Comparison of ENCODE assay signal across 23 mouse cellular contexts in genomic region chr6:33683533-33683932, GRCm38 (mm10).
A peak's percentile ranks its signal among the peaks of the same experiment; 100 is the strongest.
DNase-seq lines count a peak whose midpoint lies in the region; ATAC-seq lines count a peak whose summit lies in the region.
"Had no signal": no experiment of that assay in that cellular context is flagged by ENCODE, and none has a peak within 500 bp of the region (broad histone marks: within the 10 kb centered on the region; RNA-seq: fewer than 3 reads in every experiment).

No protein-coding gene starts in this region.

- no peaks in the 10 kb centered on the region for H3K36me3 ChIP-seq in heart, embryonic 16.5 days (ENCODE audit: control insufficient read depth, insufficient read depth)
- H3K36me3 ChIP-seq: embryonic facial prominence, embryonic 10.5 days; heart, embryonic 15.5 days; hindbrain, embryonic 15.5 days had no signal

- ATAC-seq in heart, embryonic 16.5 days (replicated peaks; ENCODE audit: extremely low read depth, insufficient read depth, low FRiP score): 0 out of 2 replicates have a peak, but pooled peaks have one; percentile 37
- peak; percentile 89 for ATAC-seq in inflammation-experienced regulatory T-cells, adult 6 months
- ATAC-seq: forebrain, embryonic 13.5 days; forebrain, postnatal 0 days had no signal

- no peak overlapping the region for H3K27ac ChIP-seq in heart, embryonic 16.5 days (ENCODE audit: low read length)
- H3K27ac ChIP-seq: embryonic facial prominence, embryonic 10.5 days; forebrain, embryonic 13.5 days; heart, adult 2 months; heart, embryonic 15.5 days; hindbrain, embryonic 15.5 days had no signal

- WGBS in heart, embryonic 16.5 days: 79% methylated on average over 3 of the region's 3 CpGs

- H3K9me3 ChIP-seq in heart, embryonic 16.5 days (replicated peaks; ENCODE audit: control insufficient read depth, low read length): no peaks in the 10 kb centered on the region
- H3K9me3 ChIP-seq: embryonic facial prominence, embryonic 10.5 days; forebrain, embryonic 13.5 days; G1E; heart, embryonic 15.5 days; hindbrain, embryonic 15.5 days had no signal

- no peak overlapping the region for H3K9ac ChIP-seq in heart, embryonic 16.5 days (ENCODE audit: low read length)
- H3K9ac ChIP-seq: forebrain, embryonic 13.5 days; forebrain, postnatal 0 days; heart, embryonic 15.5 days; hindbrain, embryonic 15.5 days had no signal

- H3K4me1 ChIP-seq in heart, embryonic 16.5 days (ENCODE audit: control insufficient read depth, insufficient read depth, low read length): no peaks in the 10 kb centered on the region
- H3K4me1 ChIP-seq: heart, embryonic 15.5 days had no signal

- no peak for DNase-seq in heart, postnatal 25 days (ENCODE audit: low spot score)
- DNase-seq in thymus, postnatal 14 days: peak; percentile 41
- DNase-seq in c-Kit-positive CD71-positive TER-119-positive erythroid progenitor cells, embryonic 14.5 days (ENCODE audit: low spot score): no peak
- DNase-seq in right cerebral cortex, adult 2 months (ENCODE audit: low spot score in 2 of 2): no peak
- no peak for DNase-seq in urinary bladder, postnatal 10 days (ENCODE audit: low spot score)
- DNase-seq in retina, embryonic 14.5 days (ENCODE audit: low spot score): no peak
- DNase-seq: adrenal gland, postnatal 10 days; B cell, adult 2 months; cerebellum, adult 18-20 months; cerebellum, adult 9-11 months; cerebellum, postnatal 36 days; forebrain, postnatal 0 days; gastrocnemius, postnatal 14 days; heart, adult 2 months; heart, postnatal 36 days had no signal

- no peak overlapping the region for H3K4me2 ChIP-seq in heart, embryonic 16.5 days (ENCODE audit: low read depth, low read length)
- H3K4me2 ChIP-seq: forebrain, embryonic 13.5 days; heart, embryonic 11.5 days; heart, embryonic 15.5 days; hindbrain, embryonic 15.5 days had no signal

- H3K27me3 ChIP-seq in heart, embryonic 16.5 days (ENCODE audit: control insufficient read depth, insufficient read depth, low read length): no peaks in the 10 kb centered on the region
- H3K27me3 ChIP-seq: forebrain, embryonic 13.5 days; heart, embryonic 15.5 days; hindbrain, embryonic 15.5 days had no signal

- no peak overlapping the region for H3K4me3 ChIP-seq in heart, embryonic 16.5 days (ENCODE audit: low read length)
- H3K4me3 ChIP-seq: embryonic facial prominence, embryonic 10.5 days; forebrain, embryonic 13.5 days; heart, adult 2 months; heart, embryonic 15.5 days; hindbrain, embryonic 15.5 days had no signal

- intact Hi-C loops in heart, postnatal 25 days (cut with DNase I): no loop called here
